Mouse (Mus musculus): ENCODE data around the gene E2f1.

GRCm38 (mm10) chr2:154538710-154539109, 31.0 kb downstream of the E2f1 start:
- TF ChIP-seq POLR2A (IDR thresholded peaks at IDR 0.05; ENCODE audit: low read depth, low read length) (no peak), CTCF (IDR thresholded peaks at IDR 0.05; ENCODE audit: extremely low read depth, insufficient read length, insufficient replicate concordance, low read depth, low read length) (no peak)
